Mouse (Mus musculus) spleen, postnatal 10 days (tissue): ENCODE measurements around the gene Vwa3b.

Source experiments
- DNase-seq, 2 experiments: peaks; one replicate each; pipeline ENCODE4 v3.0.0; 2021 to 2022; ENCODE audit warnings: low spot score in 2 of 2

Vwa3b gene

GRCm38 (mm10) chr1:37231295-37231701 is 204.9 kb downstream of the Vwa3b start:
- no peak for DNase-seq
